Mouse (Mus musculus) megakaryocyte, embryonic 14.5 days (primary cell): Measurements from ENCODE around the gene Cpm. TPM values are rescaled to one million over a fixed set of nuclear protein-coding genes. Genes with fewer than 3 reads are reported as not detected.

ENCODE experiments used
- H3K27me3 ChIP-seq: replicated peaks from 2 replicates; pipeline ENCODE3; 2012; ENCODE audit warnings: inconsistent platforms
- H3K36me3 ChIP-seq: replicated peaks from 2 replicates; pipeline ENCODE3; 2012; ENCODE audit warnings: low read length, inconsistent platforms, mixed read lengths
- H3K4me1 ChIP-seq: 2 replicates; pipeline ENCODE4 v1.6.1; 2012; ENCODE audit warnings: inconsistent platforms
- H3K4me3 ChIP-seq: replicated peaks from 2 replicates; pipeline ENCODE3; 2012; ENCODE audit warnings: moderate library complexity, mild to moderate bottlenecking, inconsistent platforms
- H3K9me3 ChIP-seq: 2 replicates; pipeline ENCODE4 v1.6.1; 2012; ENCODE audit warnings: inconsistent platforms
- FLI1 ChIP-seq: IDR thresholded peaks from 2 replicates; pipeline ENCODE4 v1.6.1; 2012; ENCODE audit warnings: low read length, inconsistent platforms, mixed read lengths
- GATA1 ChIP-seq: IDR thresholded peaks from 3 replicates; pipeline ENCODE4 v1.6.1; 2012; ENCODE audit warnings: mixed read lengths, low read length, inconsistent platforms, borderline replicate concordance
- polyA plus RNA-seq: library from polyadenylated mRNA; stranded (reverse); fragments of >175 nt; gene quantifications from 2 replicates; pipeline ENCODE4 v1.2.3, GENCODE M21; 2012; ENCODE audit warnings: low replicate concordance; ENCODE audit not compliant: insufficient read depth

The Cpm gene
- polyA plus RNA-seq, 1 experiment: not detected

- TF ChIP-seq GATA1 (no peak), FLI1 (no peak)
These were observed 11.3 kb downstream of the Cpm start for GRCm38 (mm10) chr10:117640595-117641078.

GRCm38 (mm10) chr10:117641400-117642200, 12.3 kb downstream of the Cpm start:
- H3K36me3 ChIP-seq: no peaks in the 10 kb centered on the region
- TF ChIP-seq GATA1 (no peak), FLI1 (no peak)
- H3K4me1 ChIP-seq: peaks cover 11% of the 10 kb centered on the region
- H3K4me3 ChIP-seq: no peak overlapping the region
- H3K9me3 ChIP-seq: peaks cover 6% of the 10 kb centered on the region
- peaks cover 13% of the 10 kb centered on the region for H3K27me3 ChIP-seq

More at GRCm38 (mm10) chr10:117640595-117641078, 11.3 kb downstream of the Cpm start:
- Histone ChIP-seq H3K9me3 (peaks cover 13% of the 10 kb centered on the region), H3K4me3 (no peak overlapping the region), H3K36me3 (no peaks in the 10 kb centered on the region), H3K4me1 (peaks cover 11% of the 10 kb centered on the region), H3K27me3 (peaks cover 11% of the 10 kb centered on the region)

- H3K4me1 ChIP-seq: peaks cover 11% of the 10 kb centered on the region
- H3K9me3 ChIP-seq: peaks cover 2% of the 10 kb centered on the region
- H3K27me3 ChIP-seq: peaks cover 15% of the 10 kb centered on the region
- no peak overlapping the region for H3K4me3 ChIP-seq
- TF ChIP-seq GATA1 (no peak), FLI1 (no peak)
- no peaks in the 10 kb centered on the region for H3K36me3 ChIP-seq
These were observed 12.8 kb downstream of the Cpm start for GRCm38 (mm10) chr10:117642201-117642450.

GRCm38 (mm10) chr10:117642491-117643262, 13.4 kb downstream of the Cpm start:
- Histone ChIP-seq H3K9me3 (no peaks in the 10 kb centered on the region), H3K36me3 (no peaks in the 10 kb centered on the region), H3K4me1 (peaks cover 11% of the 10 kb centered on the region), H3K4me3 (no peak overlapping the region), H3K27me3 (peaks cover 16% of the 10 kb centered on the region)
- TF ChIP-seq FLI1 (no peak), GATA1 (no peak)

- no peaks in the 10 kb centered on the region for H3K9me3 ChIP-seq
- H3K27me3 ChIP-seq: peaks cover 16% of the 10 kb centered on the region
- no peaks in the 10 kb centered on the region for H3K36me3 ChIP-seq
- TF ChIP-seq FLI1: no peak
- no peak for TF ChIP-seq GATA1
- H3K4me3 ChIP-seq: no peak overlapping the region
- H3K4me1 ChIP-seq: peaks cover 11% of the 10 kb centered on the region
These were observed 14.0 kb downstream of the Cpm start for GRCm38 (mm10) chr10:117643302-117643701.

GRCm38 (mm10) chr10:117643711-117644428, 14.6 kb downstream of the Cpm start:
- Histone ChIP-seq H3K4me3 (no peak overlapping the region), H3K36me3 (no peaks in the 10 kb centered on the region), H3K27me3 (peaks cover 16% of the 10 kb centered on the region), H3K9me3 (no peaks in the 10 kb centered on the region), H3K4me1 (peaks cover 11% of the 10 kb centered on the region)
- TF ChIP-seq GATA1 (no peak), FLI1 (no peak)

- Histone ChIP-seq H3K27me3 (peaks cover 16% of the 10 kb centered on the region), H3K4me3 (no peak overlapping the region), H3K36me3 (no peaks in the 10 kb centered on the region), H3K4me1 (peaks cover 10% of the 10 kb centered on the region), H3K9me3 (no peaks in the 10 kb centered on the region)
- no peak for TF ChIP-seq GATA1
- no peak for TF ChIP-seq FLI1
These were observed 15.1 kb downstream of the Cpm start for GRCm38 (mm10) chr10:117644429-117644748.

GRCm38 (mm10) chr10:117644828-117645227, 15.5 kb downstream of the Cpm start:
- Histone ChIP-seq H3K4me3 (no peak overlapping the region), H3K36me3 (no peaks in the 10 kb centered on the region), H3K27me3 (peaks cover 16% of the 10 kb centered on the region), H3K9me3 (no peaks in the 10 kb centered on the region), H3K4me1 (peaks cover 6% of the 10 kb centered on the region)
- no peak for TF ChIP-seq FLI1
- TF ChIP-seq GATA1: no peak

- Histone ChIP-seq H3K27me3 (peaks cover 13% of the 10 kb centered on the region), H3K36me3 (no peaks in the 10 kb centered on the region), H3K9me3 (no peaks in the 10 kb centered on the region), H3K4me1 (no peaks in the 10 kb centered on the region; the same call in 1 of the 2 replicates), H3K4me3 (no peak overlapping the region)
- TF ChIP-seq FLI1: no peak
- no peak for TF ChIP-seq GATA1
These were observed 16.2 kb downstream of the Cpm start for GRCm38 (mm10) chr10:117645487-117645964.
